Mouse (Mus musculus) MEL (cell line): ENCODE data around the gene Upp2.

Experiments
- CTCF ChIP-seq, 3 experiments: IDR thresholded peaks in 2 of 3; conservative IDR thresholded peaks in 1 of 3; 2 replicates each; pipeline ENCODE4 v1.5.1; 2011 to 2012; ENCODE audit warnings: low read length in 3 of 3, low read depth in 2 of 3, mild to moderate bottlenecking in 2 of 3, improper control_type of control experiment in 1 of 3, inconsistent platforms in 1 of 3, mixed read lengths in 1 of 3, moderate library complexity in 1 of 3; ENCODE audit not compliant: control insufficient read depth in 1 of 3, insufficient read depth in 1 of 3, poor library complexity in 1 of 3, severe bottlenecking in 1 of 3
- EP300 ChIP-seq, 2 experiments: IDR thresholded peaks; 2 replicates each; pipeline ENCODE4 v1.6.1; 2011; ENCODE audit warnings: improper control_type of control experiment in 2 of 2, low read length in 2 of 2, low read depth in 1 of 2, mild to moderate bottlenecking in 1 of 2
- MAX ChIP-seq: IDR thresholded peaks from 2 replicates; pipeline ENCODE4 v1.6.1; 2011; ENCODE audit warnings: low read length, improper control_type of control experiment
- MEF2A ChIP-seq: IDR thresholded peaks from 2 replicates; pipeline ENCODE4 v1.6.1; 2014; ENCODE audit warnings: low read depth, mild to moderate bottlenecking, inconsistent platforms, low read length, improper control_type of control experiment; ENCODE audit not compliant: poor library complexity, insufficient replicate concordance, severe bottlenecking; ENCODE audit errors: extremely low read depth
- POLR2A ChIP-seq, 2 experiments: IDR thresholded peaks; 2 replicates each; pipeline ENCODE4 v1.6.1; 2011 to 2012; ENCODE audit warnings: low read length in 2 of 2, mild to moderate bottlenecking in 2 of 2, control low read depth in 1 of 2, improper control_type of control experiment in 1 of 2, low read depth in 1 of 2, moderate library complexity in 1 of 2; ENCODE audit not compliant: control insufficient read depth in 1 of 2, insufficient read depth in 1 of 2, poor library complexity in 1 of 2
- POLR2AphosphoS5 ChIP-seq: IDR thresholded peaks from 2 replicates; pipeline ENCODE4 v1.6.1; 2012; ENCODE audit warnings: low read depth, borderline replicate concordance, mild to moderate bottlenecking, inconsistent platforms, low read length, moderate library complexity, mixed read lengths
- SMC3 ChIP-seq: IDR thresholded peaks from 2 replicates; pipeline ENCODE4 v1.6.1; 2011; ENCODE audit warnings: low read depth, low read length, improper control_type of control experiment
- TAL1 ChIP-seq: IDR thresholded peaks from 2 replicates; pipeline ENCODE4 v1.6.1; 2012; ENCODE audit warnings: mild to moderate bottlenecking, inconsistent platforms, low read length, moderate library complexity, mixed read lengths
- TBP ChIP-seq: IDR thresholded peaks from 2 replicates; pipeline ENCODE4 v1.8.0; 2011; ENCODE audit warnings: low read depth, low read length, improper control_type of control experiment
- ZC3H11A ChIP-seq: IDR thresholded peaks from 2 replicates; pipeline ENCODE4 v1.6.1; 2012; ENCODE audit warnings: low read depth, mild to moderate bottlenecking, inconsistent platforms, low read length, improper control_type of control experiment
- ZKSCAN1 ChIP-seq: IDR thresholded peaks from 2 replicates; pipeline ENCODE4 v1.6.1; 2012; ENCODE audit warnings: low read depth, mild to moderate bottlenecking, inconsistent platforms, low read length, improper control_type of control experiment, moderate library complexity
- ZMIZ1 ChIP-seq: IDR thresholded peaks from 2 replicates; pipeline ENCODE4 v1.6.1; 2012; ENCODE audit warnings: low read depth, mild to moderate bottlenecking, inconsistent platforms, low read length, improper control_type of control experiment, moderate library complexity

DNA sequence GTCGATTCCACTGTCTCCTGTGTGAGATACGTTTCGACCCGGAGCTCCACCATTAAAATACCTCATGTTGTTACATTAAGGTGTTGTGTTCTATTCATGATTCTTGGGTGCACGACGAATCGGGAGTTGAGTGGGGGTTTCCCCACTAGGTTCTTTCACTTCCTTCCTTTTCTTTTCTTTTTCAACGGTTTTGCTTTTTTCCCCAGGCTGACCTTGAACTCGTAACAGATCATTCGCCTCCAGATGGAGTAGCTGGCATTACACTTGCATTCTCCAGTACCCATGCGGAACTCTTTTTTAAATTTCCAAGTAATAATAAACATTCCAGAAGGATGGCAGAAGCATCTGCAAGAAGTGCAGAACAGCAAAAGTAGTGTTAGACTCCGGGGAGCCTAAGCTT, 58.1 kb downstream of the Upp2 start:
- no peak for TF ChIP-seq MAX
- TF ChIP-seq ZKSCAN1 = no peak
- no peak for TF ChIP-seq POLR2A (IDR thresholded peaks at IDR 0.05; ENCODE audit: control insufficient read depth in 1 of 2, insufficient read depth in 1 of 2, low read depth in 1 of 2, low read length in 2 of 2, poor library complexity in 1 of 2)
- no peak for TF ChIP-seq MEF2A
- no peak for TF ChIP-seq ZMIZ1
- TF ChIP-seq CTCF (IDR thresholded peaks at IDR 0.05 in 2 of 3, conservative IDR thresholded peaks at IDR 0.05 in 1 of 3; ENCODE audit: control insufficient read depth in 1 of 3, insufficient read depth in 1 of 3, low read depth in 2 of 3, low read length in 3 of 3, poor library complexity in 1 of 3, severe bottlenecking in 1 of 3) = no peak
- TF ChIP-seq TBP = no peak
- no peak for TF ChIP-seq ZC3H11A
- no peak for TF ChIP-seq EP300 (IDR thresholded peaks at IDR 0.05; ENCODE audit: low read depth in 1 of 2, low read length in 2 of 2)
- TF ChIP-seq TAL1 = no peak
- TF ChIP-seq POLR2AphosphoS5 = no peak
- no peak for TF ChIP-seq SMC3
